Comparison of ENCODE assay signal across 17 mouse cellular contexts in the genomic region with DNA sequence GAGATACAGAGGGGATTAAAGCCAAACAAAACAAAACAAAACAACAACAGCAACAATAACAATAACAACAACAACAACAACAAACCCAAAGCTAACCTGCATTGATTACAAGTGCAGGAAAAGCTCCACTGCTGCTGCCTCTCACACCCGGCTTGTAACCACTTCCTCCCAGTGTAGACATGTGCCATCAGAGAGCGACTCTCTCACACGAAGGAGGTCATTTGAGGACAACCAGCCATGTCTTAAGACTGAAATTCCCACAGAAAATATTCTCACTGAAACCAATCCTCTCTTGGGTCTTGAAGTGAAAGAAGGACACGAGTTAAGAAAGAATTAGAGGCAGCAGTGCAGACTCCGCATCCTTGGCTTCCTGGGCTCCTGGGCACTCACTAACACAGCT.
DNase-seq lines count a peak whose midpoint lies in the region; ATAC-seq and TF ChIP-seq lines count a peak whose summit lies in the region.
"Had no signal": no experiment of that assay in that cellular context is flagged by ENCODE, and none has a peak within 500 bp of the region (broad histone marks: within the 10 kb centered on the region; RNA-seq: fewer than 3 reads in every experiment).

No protein-coding gene starts in this region.

- TF ChIP-seq POLR2A in kidney, adult 2 months (IDR thresholded peaks at IDR 0.05; ENCODE audit: low read depth, low read length) = no peak
- no peak for TF ChIP-seq POLR2A in cerebellum, adult 2 months (IDR thresholded peaks at IDR 0.05; ENCODE audit: borderline replicate concordance, insufficient read depth, low read length)

- no peak overlapping the region for H3K4me2 ChIP-seq in kidney, embryonic 16.5 days (replicated peaks; ENCODE audit: low read depth, low read length)
- H3K4me2 ChIP-seq: intestine, embryonic 15.5 days; limb, embryonic 12.5 days had no signal

- no peak overlapping the region for H3K9ac ChIP-seq in kidney, embryonic 16.5 days (replicated peaks; ENCODE audit: low read length)
- H3K9ac ChIP-seq: forebrain, postnatal 0 days; intestine, embryonic 15.5 days; limb, embryonic 12.5 days had no signal

- no peaks in the 10 kb centered on the region for H3K36me3 ChIP-seq in kidney, adult 2 months (ENCODE audit: control insufficient read depth, insufficient read depth, low read length)
- no peaks in the 10 kb centered on the region for H3K36me3 ChIP-seq in kidney, embryonic 16.5 days (ENCODE audit: insufficient read depth, low read length)
- H3K36me3 ChIP-seq: embryonic facial prominence, embryonic 10.5 days; intestine, embryonic 15.5 days; limb, embryonic 12.5 days had no signal

- TF ChIP-seq CTCF in kidney, adult 2 months (conservative IDR thresholded peaks at IDR 0.05; ENCODE audit: insufficient read depth, insufficient read length, low read depth, low read length) = no peak
- TF ChIP-seq CTCF in cerebellum, adult 2 months (IDR thresholded peaks at IDR 0.05; ENCODE audit: borderline replicate concordance, insufficient read depth, low read depth, low read length) = no peak

- 69% methylated on average over 5 of the region's 5 CpGs for WGBS in kidney, adult 2 months
- WGBS in kidney, embryonic 16.5 days = 79% methylated on average over 5 of the region's 5 CpGs
- 76% methylated on average over 5 of the region's 5 CpGs for WGBS in cerebellum, adult 2 months

- ATAC-seq in kidney, embryonic 16.5 days (ENCODE audit: low FRiP score, low TSS enrichment) = no peak
- ATAC-seq in neutrophil, adult 5-6 weeks (ENCODE audit: extremely low read depth, insufficient number of reproducible peaks, low FRiP score, poor library complexity, severe bottlenecking) = 0 out of 2 replicates have a peak, but pooled peaks have one; percentile 39
- ATAC-seq: forebrain, postnatal 0 days; intestine, embryonic 15.5 days had no signal

- peak; percentile 18 for DNase-seq in kidney, adult 2 months
- peak; percentile 13 for DNase-seq in adipocyte (ENCODE audit: low spot score)
- peak; percentile 34 for DNase-seq in thymus, postnatal 4 days
- no peak for DNase-seq in adrenal gland, postnatal 36 days
- no peak for DNase-seq in cerebellum, adult 2 months
- DNase-seq: cerebellum, adult 8-10 months; forebrain, postnatal 0 days; gastrocnemius, postnatal 36 days; heart, postnatal 4 days; lung, adult 18-20 months had no signal

- no peak overlapping the region for H3K27ac ChIP-seq in kidney, adult 2 months (ENCODE audit: insufficient read depth, low read depth, low read length)
- H3K27ac ChIP-seq in kidney, embryonic 16.5 days (ENCODE audit: low read length) = no peak overlapping the region
- no peak overlapping the region for H3K27ac ChIP-seq in cerebellum, adult 2 months (ENCODE audit: insufficient read depth, low read length)
- H3K27ac ChIP-seq: embryonic facial prominence, embryonic 10.5 days; intestine, embryonic 15.5 days; left cerebral cortex, adult 2 months; limb, embryonic 12.5 days had no signal

- no peaks in the 10 kb centered on the region for H3K4me1 ChIP-seq in kidney, adult 2 months (ENCODE audit: control insufficient read depth, insufficient read depth, low read length)
- no peaks in the 10 kb centered on the region for H3K4me1 ChIP-seq in kidney, embryonic 16.5 days (ENCODE audit: insufficient read depth, low read length)
- H3K4me1 ChIP-seq in cerebellum, adult 2 months (ENCODE audit: control insufficient read depth, insufficient read depth, low read length) = peaks cover 5% of the 10 kb centered on the region
- H3K4me1 ChIP-seq: embryonic facial prominence, embryonic 10.5 days; intestine, embryonic 15.5 days; limb, embryonic 12.5 days had no signal

- H3K4me3 ChIP-seq in kidney, adult 2 months (ENCODE audit: insufficient read depth, low read depth, low read length) = no peak overlapping the region
- no peak overlapping the region for H3K4me3 ChIP-seq in kidney, embryonic 16.5 days (ENCODE audit: low read length)
- H3K4me3 ChIP-seq in cerebellum, adult 2 months (replicated peaks; ENCODE audit: insufficient read depth, low read depth, low read length) = no peak overlapping the region
- H3K4me3 ChIP-seq: embryonic facial prominence, embryonic 10.5 days; intestine, embryonic 15.5 days; left cerebral cortex, adult 2 months; limb, embryonic 12.5 days had no signal

- H3K27me3 ChIP-seq in kidney, adult 2 months (replicated peaks; ENCODE audit: control insufficient read depth, insufficient read depth, low read length) = no peaks in the 10 kb centered on the region
- H3K27me3 ChIP-seq in kidney, embryonic 16.5 days (ENCODE audit: insufficient read depth, low read length) = no peaks in the 10 kb centered on the region
- no peaks in the 10 kb centered on the region for H3K27me3 ChIP-seq in cerebellum, adult 2 months (ENCODE audit: control insufficient read depth, insufficient read depth, low read length)
- H3K27me3 ChIP-seq: CH12.LX; intestine, embryonic 15.5 days; limb, embryonic 12.5 days had no signal

- H3K9me3 ChIP-seq in kidney, embryonic 16.5 days (ENCODE audit: low read length) = no peaks in the 10 kb centered on the region
- H3K9me3 ChIP-seq: embryonic facial prominence, embryonic 10.5 days; intestine, embryonic 15.5 days; limb, embryonic 12.5 days had no signal

Comparison
In these comparisons a context has a peak if more than half of its experiments do, and no peak if none do; other contexts are left out.
1. DNase-seq: peak in kidney, adult 2 months (single experiment), adipocyte (single experiment) and thymus, postnatal 4 days (single experiment); none in adrenal gland, postnatal 36 days (0 of 2) and cerebellum, adult 2 months (0 of 2).